Mouse (Mus musculus): ENCODE results near the gene Sln.

DNA sequence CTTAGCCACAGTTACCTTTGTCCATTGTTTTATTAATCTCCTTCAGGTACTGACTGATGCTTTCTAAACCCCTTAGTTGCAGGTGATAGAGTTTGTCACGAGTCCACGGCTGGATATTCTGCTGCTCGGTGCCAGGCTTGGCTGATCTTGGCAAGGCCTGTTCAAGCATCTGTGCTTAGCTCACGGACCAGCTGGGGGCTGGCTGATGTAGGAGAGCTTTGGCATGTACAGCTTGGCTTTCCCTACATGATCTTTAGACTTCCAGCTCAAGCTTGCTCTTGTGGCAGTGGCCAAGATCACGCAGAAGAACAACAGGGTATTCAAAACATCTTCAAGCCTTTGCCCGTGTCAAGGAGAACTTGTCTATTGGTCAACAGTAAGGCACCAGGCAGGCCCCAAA lies 49.9 kb downstream of the Sln start:
- TF ChIP-seq CTCF (IDR thresholded peaks at IDR 0.05; ENCODE audit: control insufficient read depth, insufficient read depth, low read length) (no peak), POLR2A (IDR thresholded peaks at IDR 0.05; ENCODE audit: borderline replicate concordance, control insufficient read depth, low read depth, low read length) (no peak)
